Mouse (Mus musculus) bone marrow macrophage, adult 2 months (primary cell): ENCODE measurements around the gene Tbxas1.

Source experiments
- CTCF ChIP-seq: IDR thresholded peaks from 2 replicates; pipeline ENCODE4 v1.5.1; 2012; ENCODE audit warnings: low read depth, mild to moderate bottlenecking, low read length, moderate library complexity
- POLR2A ChIP-seq: IDR thresholded peaks from 2 replicates; pipeline ENCODE4 v1.6.1; 2012; ENCODE audit warnings: mild to moderate bottlenecking, low read depth, low read length, borderline replicate concordance

- TF ChIP-seq POLR2A = no peak
- no peak for TF ChIP-seq CTCF
Observed at GRCm38 (mm10) chr6:38882728-38883171, 7.5 kb downstream of the Tbxas1 start.
